Mouse (Mus musculus) hindbrain, embryonic 13.5 days (tissue): ENCODE measurements around the gene Cwc25. TPM values are rescaled to one million over a fixed set of nuclear protein-coding genes. Genes with fewer than 3 reads are reported as not detected.

ENCODE experiments used
- ATAC-seq: fragments of 200-750 bp; cut with Nextera tagmentation; 2 replicates; pipeline ENCODE4 v1.8.0; 2017; ENCODE audit warnings: moderate TSS enrichment; ENCODE audit not compliant: low FRiP score
- H3K27ac ChIP-seq: fragments of 300-500 bp; sonication (generic); 2 replicates; pipeline ENCODE4 v1.5.1; 2015; ENCODE audit warnings: inconsistent platforms, mild to moderate bottlenecking, moderate library complexity
- H3K27me3 ChIP-seq: fragments of 300-500 bp; sonication (generic); 2 replicates; pipeline ENCODE4 v1.6.1; 2015; ENCODE audit warnings: mild to moderate bottlenecking, inconsistent platforms
- H3K36me3 ChIP-seq: fragments of 300-500 bp; sonication (generic); 2 replicates; pipeline ENCODE4 v1.6.1; 2015; ENCODE audit warnings: mild to moderate bottlenecking, inconsistent platforms
- H3K4me1 ChIP-seq: fragments of 300-500 bp; sonication (generic); replicated peaks from 2 replicates; pipeline ENCODE4 v1.6.1; 2015; ENCODE audit warnings: inconsistent platforms
- H3K4me2 ChIP-seq: fragments of 300-500 bp; sonication (generic); 2 replicates; pipeline ENCODE4 v1.6.1; 2015; ENCODE audit warnings: inconsistent platforms, mild to moderate bottlenecking, moderate library complexity
- H3K4me3 ChIP-seq: fragments of 300-500 bp; sonication (generic); 2 replicates; pipeline ENCODE4 v1.5.1; 2015; ENCODE audit warnings: mild to moderate bottlenecking, inconsistent platforms
- H3K9ac ChIP-seq: fragments of 300-500 bp; sonication (generic); 2 replicates; pipeline ENCODE4 v1.6.1; 2015; ENCODE audit warnings: mild to moderate bottlenecking, inconsistent platforms
- H3K9me3 ChIP-seq: fragments of 300-500 bp; sonication (generic); 2 replicates; pipeline ENCODE4 v1.6.1; 2016; ENCODE audit warnings: inconsistent platforms
- WGBS: fragments of 180-500 bp; shearing (Covaris S2); methylation state at CpG from one replicate; pipeline ENCODE4 v1.1.7; 2015; 5-methylcytosine and 5-hydroxymethylcytosine counted together
- polyA plus RNA-seq: library from polyadenylated mRNA; unstranded; fragments of >200 nt; fragmentation: Nextera tagmentation; extraction: Ambion mirVana; gene quantifications from 2 replicates; pipeline ENCODE4 v1.2.1, GENCODE M21; 2015

The Cwc25 gene
- polyA plus RNA-seq, 1 experiment from 2014 or later: 17.6 TPM

- Histone ChIP-seq H3K9ac (no peak overlapping the region; the same call in 1 of the 2 replicates), H3K27me3 (no peaks in the 10 kb centered on the region), H3K4me3 (no peak overlapping the region), H3K27ac (peak overlapping the region; percentile 41), H3K9me3 (no peaks in the 10 kb centered on the region), H3K36me3 (peaks cover 30% of the 10 kb centered on the region), H3K4me1 (peaks cover 95% of the 10 kb centered on the region), H3K4me2 (no peak overlapping the region)
- ATAC-seq: no peak
- WGBS: 79% methylated on average over 2 of the region's 2 CpGs
These were observed 41.7 kb upstream of the Cwc25 start for GRCm38 (mm10) chr11:97808093-97808492.

DNA sequence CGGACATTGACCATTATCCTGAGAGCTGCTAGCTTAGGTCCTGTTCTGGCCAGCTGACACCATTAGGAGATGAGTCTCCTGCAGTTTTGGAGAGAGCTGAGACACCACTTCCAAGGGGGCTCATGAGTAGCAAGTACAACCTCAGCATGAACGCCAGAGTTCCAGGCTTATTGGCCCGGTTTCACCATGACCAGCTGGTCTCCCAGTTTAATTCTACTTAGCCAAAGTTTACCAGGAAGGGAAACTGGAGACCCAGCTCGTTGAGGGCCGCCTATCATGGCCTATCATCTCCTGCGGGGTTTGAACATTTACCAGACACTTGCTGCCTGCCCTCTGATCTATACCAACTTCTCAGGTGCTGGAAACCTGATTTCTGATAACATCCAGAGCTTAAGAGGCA, 41.3 kb upstream of the Cwc25 start:
- no peaks in the 10 kb centered on the region for H3K9me3 ChIP-seq
- H3K27ac ChIP-seq: peak overlapping the region; percentile 41; the same call in 1 of the 2 replicates

DNA sequence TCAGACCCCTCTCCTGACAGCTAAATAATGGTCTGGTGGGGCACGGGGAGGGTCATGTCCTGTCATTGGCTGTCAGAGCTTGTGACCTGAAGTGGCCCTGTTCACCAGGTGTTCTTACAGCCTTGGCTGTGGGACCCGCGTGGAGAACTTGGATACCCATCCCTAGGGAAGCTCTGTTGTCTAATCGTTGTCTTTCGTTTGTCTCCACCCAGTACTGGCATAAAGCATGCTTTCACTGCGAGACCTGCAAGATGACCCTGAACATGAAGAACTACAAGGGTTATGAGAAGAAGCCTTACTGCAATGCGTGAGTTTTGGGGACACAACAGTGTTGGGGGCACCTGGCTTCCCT, 40.2 kb upstream of the Cwc25 start:
- peak overlapping the region; percentile 85 for H3K27ac ChIP-seq
- H3K36me3 ChIP-seq: peaks cover 30% of the 10 kb centered on the region
- WGBS: 51% methylated on average over 7 of the region's 7 CpGs
- H3K27me3 ChIP-seq: no peaks in the 10 kb centered on the region
- peaks cover 92% of the 10 kb centered on the region for H3K4me1 ChIP-seq
- H3K4me2 ChIP-seq: peak overlapping the region; percentile 42
- H3K9me3 ChIP-seq: no peaks in the 10 kb centered on the region
- no peak overlapping the region for H3K4me3 ChIP-seq
- no peak for ATAC-seq
- peak overlapping the region; percentile 52; the same call in 1 of the 2 replicates for H3K9ac ChIP-seq

More for the DNA sequence above, 41.3 kb upstream of the Cwc25 start:
- Histone ChIP-seq H3K36me3 (peaks cover 30% of the 10 kb centered on the region), H3K4me2 (no peak overlapping the region), H3K4me1 (peaks cover 92% of the 10 kb centered on the region), H3K4me3 (no peak overlapping the region), H3K27me3 (no peaks in the 10 kb centered on the region), H3K9ac (no peak overlapping the region)
- no peak for ATAC-seq
- 57% methylated on average over 6 of the region's 6 CpGs for WGBS

DNA sequence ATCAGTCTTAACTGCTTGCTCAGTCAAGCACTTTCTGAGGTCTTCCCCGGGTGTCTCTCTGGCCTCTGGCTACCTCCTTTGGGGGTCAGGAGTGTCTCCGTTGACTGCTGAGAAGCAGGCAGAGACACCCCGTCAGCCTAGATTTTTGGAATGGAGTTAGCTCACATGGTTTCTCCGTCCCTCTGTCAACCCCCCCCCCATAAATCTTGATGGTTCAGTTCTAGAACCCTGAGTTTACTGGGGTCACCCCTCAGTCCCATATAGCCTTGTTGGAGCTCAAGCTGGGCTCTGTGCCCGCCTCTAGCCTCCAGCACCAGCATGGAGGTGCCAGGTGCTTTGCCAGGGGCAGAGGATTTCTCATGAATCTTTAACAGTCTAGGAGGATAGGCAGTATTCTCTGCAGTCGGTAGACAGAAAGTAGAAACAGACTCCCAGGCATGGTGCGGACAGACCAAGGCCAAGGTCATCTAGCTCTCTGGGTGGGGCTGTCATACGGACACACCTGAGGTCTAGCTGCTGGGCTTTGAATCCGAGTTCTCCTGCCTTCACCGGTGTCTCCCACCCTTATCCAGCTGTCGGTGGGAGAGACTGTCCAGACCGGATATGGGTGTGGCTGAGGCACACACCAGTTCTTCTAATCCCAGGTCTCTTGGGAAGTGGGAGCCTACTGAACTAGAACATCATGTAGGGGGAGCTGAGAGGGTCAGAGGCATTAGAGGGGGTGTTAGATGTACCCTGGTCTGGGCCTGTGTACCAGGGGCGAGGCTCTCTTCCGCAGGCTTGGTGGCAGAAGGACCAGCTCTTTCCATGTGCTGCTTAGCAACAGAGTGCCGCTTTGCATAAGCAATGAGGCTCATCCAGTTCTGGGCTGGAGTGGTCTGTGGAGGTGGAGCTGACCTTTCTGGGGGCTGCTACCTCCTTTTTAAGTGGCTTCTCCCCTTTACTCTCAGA, 39.6 kb upstream of the Cwc25 start:
- H3K4me1 ChIP-seq: peaks cover 92% of the 10 kb centered on the region
- H3K27ac ChIP-seq: peak overlapping the region; percentile 85
- no peaks in the 10 kb centered on the region for H3K27me3 ChIP-seq
- peak; percentile 62; the same call in 1 of the 2 replicates for ATAC-seq
- peaks cover 30% of the 10 kb centered on the region for H3K36me3 ChIP-seq
- H3K9ac ChIP-seq: peak overlapping the region; percentile 52
- peak overlapping the region; percentile 10 for H3K4me3 ChIP-seq
- WGBS: 28% methylated on average over 15 of the region's 15 CpGs
- H3K9me3 ChIP-seq: no peaks in the 10 kb centered on the region
- peak overlapping the region; percentile 42 for H3K4me2 ChIP-seq

GRCm38 (mm10) chr11:97804841-97805661, 38.7 kb upstream of the Cwc25 start:
- Histone ChIP-seq H3K4me3 (peak overlapping the region; percentile 2; the same call in 1 of the 2 replicates), H3K27ac (peak overlapping the region; percentile 85), H3K9me3 (no peaks in the 10 kb centered on the region), H3K4me1 (peaks cover 87% of the 10 kb centered on the region), H3K4me2 (peak overlapping the region; percentile 42), H3K36me3 (peaks cover 30% of the 10 kb centered on the region), H3K9ac (peak overlapping the region; percentile 52), H3K27me3 (no peaks in the 10 kb centered on the region)
- ATAC-seq: 0 out of 2 replicates have a peak, but pooled peaks have one; percentile 3
- 23% methylated on average over 9 of the region's 9 CpGs for WGBS

DNA sequence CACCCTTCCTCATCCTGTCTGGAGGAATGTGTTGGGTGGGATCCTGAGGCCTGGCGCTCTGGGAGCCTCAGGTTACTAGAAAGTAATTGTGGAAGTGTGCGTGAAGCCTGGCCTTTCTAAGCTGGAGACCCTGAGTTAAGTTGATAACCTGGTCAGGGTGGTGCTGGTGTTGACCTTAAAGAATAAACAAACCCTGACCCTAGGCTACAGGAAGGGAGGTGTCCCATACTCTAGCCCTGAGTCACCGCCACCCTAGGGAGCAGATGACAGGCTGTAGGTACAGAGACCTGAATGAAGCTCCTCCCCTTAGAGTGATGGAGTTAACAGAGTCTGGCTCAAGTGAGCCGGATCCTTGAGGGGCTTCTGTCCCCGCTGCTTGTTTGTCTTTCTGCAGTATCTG, 37.5 kb upstream of the Cwc25 start:
- Histone ChIP-seq H3K9ac (no peak overlapping the region), H3K4me2 (peak overlapping the region; percentile 42; the same call in 1 of the 2 replicates), H3K4me3 (no peak overlapping the region), H3K27ac (no peak overlapping the region), H3K36me3 (peaks cover 22% of the 10 kb centered on the region), H3K9me3 (no peaks in the 10 kb centered on the region), H3K27me3 (no peaks in the 10 kb centered on the region), H3K4me1 (peaks cover 76% of the 10 kb centered on the region)
- no peak for ATAC-seq
- WGBS: 74% methylated on average over 5 of the region's 5 CpGs

- peaks cover 8% of the 10 kb centered on the region for H3K36me3 ChIP-seq
- H3K4me3 ChIP-seq: no peak overlapping the region; the same call in 1 of the 2 replicates
- 44% methylated on average over 6 of the region's 6 CpGs for WGBS
- H3K4me1 ChIP-seq: peaks cover 67% of the 10 kb centered on the region
- H3K27me3 ChIP-seq: no peaks in the 10 kb centered on the region
- H3K27ac ChIP-seq: no peak overlapping the region
- no peak for ATAC-seq
- H3K9me3 ChIP-seq: no peaks in the 10 kb centered on the region
- H3K4me2 ChIP-seq: peak overlapping the region; percentile 87
- no peak overlapping the region for H3K9ac ChIP-seq
These were observed 36.1 kb upstream of the Cwc25 start for GRCm38 (mm10) chr11:97802495-97802894.

- peaks cover 4% of the 10 kb centered on the region for H3K36me3 ChIP-seq
- peak overlapping the region; percentile 87 for H3K4me2 ChIP-seq
- peak overlapping the region; percentile 91 for H3K4me3 ChIP-seq
- 0 out of 2 replicates have a peak overlapping the region, but pooled peaks have one; percentile 98 for H3K27ac ChIP-seq
- no peak for ATAC-seq
- H3K9ac ChIP-seq: peak overlapping the region; percentile 95
- peaks cover 64% of the 10 kb centered on the region for H3K4me1 ChIP-seq
- no peaks in the 10 kb centered on the region for H3K27me3 ChIP-seq
- H3K9me3 ChIP-seq: no peaks in the 10 kb centered on the region
- WGBS: 54% methylated on average over 1 of the region's 1 CpGs
These were observed 35.8 kb upstream of the Cwc25 start for GRCm38 (mm10) chr11:97802194-97802470.

GRCm38 (mm10) chr11:97801409-97802193, 35.2 kb upstream of the Cwc25 start:
- no peaks in the 10 kb centered on the region for H3K9me3 ChIP-seq
- peak overlapping the region; percentile 95 for H3K9ac ChIP-seq
- ATAC-seq: no peak
- 31% methylated on average over 8 of the region's 8 CpGs for WGBS
- peaks cover 58% of the 10 kb centered on the region for H3K4me1 ChIP-seq
- H3K27ac ChIP-seq: peak overlapping the region; percentile 98
- no peaks in the 10 kb centered on the region; the same call in 1 of the 2 replicates for H3K36me3 ChIP-seq
- peak overlapping the region; percentile 91 for H3K4me3 ChIP-seq
- H3K4me2 ChIP-seq: peak overlapping the region; percentile 87
- no peaks in the 10 kb centered on the region for H3K27me3 ChIP-seq

- Histone ChIP-seq H3K36me3 (no peaks in the 10 kb centered on the region), H3K27ac (peak overlapping the region; percentile 98), H3K9ac (peak overlapping the region; percentile 95), H3K9me3 (no peaks in the 10 kb centered on the region), H3K4me3 (peak overlapping the region; percentile 91), H3K4me2 (peak overlapping the region; percentile 87), H3K27me3 (no peaks in the 10 kb centered on the region), H3K4me1 (peaks cover 51% of the 10 kb centered on the region)
- 7% methylated on average over 17 of the region's 17 CpGs for WGBS
- ATAC-seq: no peak
These were observed 34.5 kb upstream of the Cwc25 start for GRCm38 (mm10) chr11:97800691-97801408.

GRCm38 (mm10) chr11:97799994-97800690, 33.8 kb upstream of the Cwc25 start:
- Histone ChIP-seq H3K4me2 (peak overlapping the region; percentile 87), H3K9me3 (no peaks in the 10 kb centered on the region), H3K9ac (peak overlapping the region; percentile 95), H3K27ac (peak overlapping the region; percentile 98), H3K4me3 (peak overlapping the region; percentile 91), H3K27me3 (no peaks in the 10 kb centered on the region), H3K36me3 (no peaks in the 10 kb centered on the region), H3K4me1 (peaks cover 44% of the 10 kb centered on the region)
- peak; percentile 63 for ATAC-seq
- WGBS: under 1% methylated on average over 27 of the region's 43 CpGs
